Mouse (Mus musculus) forebrain, embryonic 13.5 days (tissue): ENCODE measurements around the gene Mrps14. TPM values are rescaled to one million over a fixed set of nuclear protein-coding genes. Genes with fewer than 3 reads are reported as not detected.
A peak's percentile ranks its signal among the peaks of the same experiment; 100 is the strongest.

Experiments
- ATAC-seq: fragments of 200-750 bp; cut with Nextera tagmentation; 2 replicates; pipeline ENCODE4 v1.8.0; 2017
- H3K27ac ChIP-seq: fragments of 300-500 bp; sonication (generic); 2 replicates; pipeline ENCODE4 v1.5.1; 2015; ENCODE audit warnings: inconsistent platforms, mild to moderate bottlenecking, moderate library complexity
- H3K27me3 ChIP-seq: fragments of 300-500 bp; sonication (generic); 2 replicates; pipeline ENCODE4 v1.6.1; 2015; ENCODE audit warnings: mild to moderate bottlenecking, inconsistent platforms
- H3K36me3 ChIP-seq: fragments of 300-500 bp; sonication (generic); 2 replicates; pipeline ENCODE4 v1.6.1; 2015; ENCODE audit warnings: mild to moderate bottlenecking, inconsistent platforms; ENCODE audit not compliant: poor library complexity, severe bottlenecking
- H3K4me1 ChIP-seq: fragments of 300-500 bp; sonication (generic); 2 replicates; pipeline ENCODE4 v1.6.1; 2015; ENCODE audit warnings: inconsistent platforms
- H3K4me2 ChIP-seq: fragments of 300-500 bp; sonication (generic); 2 replicates; pipeline ENCODE4 v1.6.1; 2015; ENCODE audit warnings: inconsistent platforms, mild to moderate bottlenecking, moderate library complexity
- H3K4me3 ChIP-seq: fragments of 300-500 bp; sonication (generic); 2 replicates; pipeline ENCODE4 v1.5.1; 2015; ENCODE audit warnings: mild to moderate bottlenecking, inconsistent platforms
- H3K9ac ChIP-seq: fragments of 300-500 bp; sonication (generic); 2 replicates; pipeline ENCODE4 v1.6.1; 2015; ENCODE audit warnings: mild to moderate bottlenecking, inconsistent platforms
- H3K9me3 ChIP-seq: fragments of 300-500 bp; sonication (generic); replicated peaks from 2 replicates; pipeline ENCODE4 v1.6.1; 2016; ENCODE audit warnings: inconsistent platforms
- WGBS: fragments of 180-500 bp; shearing (Covaris S2); methylation state at CpG from one replicate; pipeline ENCODE4 v1.1.7; 2015; 5-methylcytosine and 5-hydroxymethylcytosine counted together
- polyA plus RNA-seq: library from polyadenylated mRNA; unstranded; fragments of >200 nt; fragmentation: Nextera tagmentation; extraction: Ambion mirVana; gene quantifications from 2 replicates; pipeline ENCODE4 v1.2.1, GENCODE M21; 2015

The Mrps14 gene
- polyA plus RNA-seq, 1 experiment from 2014 or later, result 275 TPM

DNA sequence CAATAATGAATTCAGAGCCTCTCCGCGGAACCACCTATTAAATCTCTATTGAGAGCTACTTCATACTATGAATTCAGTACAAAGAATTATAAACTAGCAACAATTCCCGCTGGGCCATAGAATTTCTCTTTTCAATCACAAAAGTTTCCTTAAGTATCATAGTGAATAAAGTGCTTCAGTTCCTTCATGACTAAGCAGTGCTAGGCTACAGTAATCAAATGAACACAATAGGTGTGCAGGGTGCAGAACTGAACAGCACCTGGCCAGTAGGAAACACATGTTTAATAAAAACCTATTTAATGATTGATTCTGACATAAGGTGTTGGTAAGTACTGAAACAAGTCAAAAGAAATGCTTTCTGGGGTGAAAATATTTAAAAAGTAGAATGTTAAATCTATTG, 37.1 kb downstream of the Mrps14 start:
- H3K27me3 ChIP-seq, result no peaks in the 10 kb centered on the region
- ATAC-seq, result peak; percentile 55; the same call in 1 of the 2 replicates
- no peaks in the 10 kb centered on the region for H3K36me3 ChIP-seq
- H3K9ac ChIP-seq, result no peak overlapping the region
- H3K27ac ChIP-seq, result no peak overlapping the region; the same call in 1 of the 2 replicates
- H3K9me3 ChIP-seq, result no peaks in the 10 kb centered on the region
- WGBS, result 36% methylated on average over 3 of the region's 3 CpGs
- no peak overlapping the region for H3K4me2 ChIP-seq
- peaks cover 15% of the 10 kb centered on the region for H3K4me1 ChIP-seq
- H3K4me3 ChIP-seq, result no peak overlapping the region

DNA sequence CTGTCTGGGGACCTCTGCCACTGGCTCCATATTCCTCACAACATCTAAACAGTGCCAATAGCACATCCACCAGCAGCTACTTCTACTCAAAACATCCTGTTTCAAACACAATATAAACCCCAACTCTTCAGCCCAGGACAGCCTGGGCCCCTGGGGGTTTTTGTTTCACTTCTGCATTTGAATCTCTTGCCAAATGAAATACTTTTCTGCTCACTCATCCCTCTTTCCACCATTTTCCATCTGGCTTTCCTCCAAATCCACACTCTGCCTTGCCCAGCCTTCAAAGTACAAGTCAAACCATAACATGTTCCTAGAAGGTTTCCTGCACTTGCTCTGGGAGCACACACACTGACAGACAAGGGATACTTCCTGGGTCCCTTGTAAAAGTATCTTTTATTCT, 38.9 kb downstream of the Mrps14 start:
- Histone ChIP-seq H3K36me3 (no peaks in the 10 kb centered on the region), H3K27me3 (no peaks in the 10 kb centered on the region), H3K27ac (no peak overlapping the region; the same call in 1 of the 2 replicates), H3K4me2 (no peak overlapping the region), H3K9ac (no peak overlapping the region), H3K4me3 (no peak overlapping the region), H3K4me1 (peaks cover 15% of the 10 kb centered on the region), H3K9me3 (no peaks in the 10 kb centered on the region)
- ATAC-seq, result no peak

DNA sequence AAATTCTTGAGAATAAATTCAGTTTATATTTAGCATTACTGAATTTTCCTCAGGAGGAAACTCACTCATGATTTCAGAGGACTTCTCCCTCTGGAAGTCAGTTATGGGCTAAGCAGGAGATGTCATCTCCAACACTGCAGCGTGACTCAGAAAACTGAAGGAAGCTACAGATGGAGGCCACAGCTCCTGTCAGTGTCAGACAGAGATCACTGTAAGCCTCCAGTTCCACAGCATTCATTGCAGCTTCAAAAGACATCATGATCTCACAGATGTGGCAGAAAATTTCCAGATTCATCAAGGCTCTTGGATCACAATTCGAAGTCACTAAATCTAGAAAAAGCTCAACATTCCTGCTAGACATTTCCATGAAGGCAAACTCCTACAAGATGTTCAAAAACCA, 43.0 kb downstream of the Mrps14 start:
- no peak for ATAC-seq
- WGBS, result 96% methylated on average over 2 of the region's 2 CpGs

DNA sequence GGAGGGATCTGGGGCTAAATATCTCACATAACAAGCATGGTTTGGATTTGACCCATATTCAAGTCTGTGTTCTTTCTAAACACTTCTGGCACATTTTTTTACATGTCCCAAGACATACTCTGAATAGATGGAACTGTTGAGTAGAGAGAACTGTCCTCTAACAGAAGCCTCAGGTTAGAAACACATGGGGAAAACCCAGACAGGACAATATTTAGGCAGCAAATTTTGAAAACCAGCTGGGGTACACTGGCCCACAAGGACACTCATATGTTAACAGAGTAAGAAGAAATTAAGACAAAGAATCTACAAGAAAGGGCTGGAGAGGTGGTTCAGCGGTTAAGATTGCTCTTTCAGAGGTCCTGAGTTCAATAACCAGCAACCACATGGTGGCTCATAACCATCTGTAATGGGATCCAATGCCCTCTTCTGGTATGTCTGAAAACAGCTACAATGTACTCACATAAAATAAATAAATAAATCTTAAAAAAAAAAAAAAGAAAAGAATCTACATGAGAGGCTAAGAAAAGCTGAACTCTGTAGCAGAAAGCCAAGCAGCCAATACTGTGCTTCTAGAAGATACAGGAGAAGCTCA, 43.9 kb downstream of the Mrps14 start:
- ATAC-seq, result no peak
- Histone ChIP-seq H3K4me2 (no peak overlapping the region), H3K27me3 (no peaks in the 10 kb centered on the region), H3K27ac (no peak overlapping the region), H3K4me1 (0 out of 2 replicates have a peak, but pooled peaks cover 3% of the 10 kb centered on the region), H3K4me3 (no peak overlapping the region), H3K9ac (no peak overlapping the region), H3K36me3 (no peaks in the 10 kb centered on the region), H3K9me3 (no peaks in the 10 kb centered on the region)
- WGBS, result 81% methylated on average over 1 of the region's 1 CpGs

More for the DNA sequence above, 43.0 kb downstream of the Mrps14 start:
- Histone ChIP-seq H3K27me3 (no peaks in the 10 kb centered on the region), H3K4me1 (0 out of 2 replicates have a peak, but pooled peaks cover 6% of the 10 kb centered on the region), H3K4me2 (no peak overlapping the region), H3K27ac (no peak overlapping the region), H3K4me3 (no peak overlapping the region), H3K36me3 (no peaks in the 10 kb centered on the region), H3K9me3 (no peaks in the 10 kb centered on the region), H3K9ac (no peak overlapping the region)

DNA sequence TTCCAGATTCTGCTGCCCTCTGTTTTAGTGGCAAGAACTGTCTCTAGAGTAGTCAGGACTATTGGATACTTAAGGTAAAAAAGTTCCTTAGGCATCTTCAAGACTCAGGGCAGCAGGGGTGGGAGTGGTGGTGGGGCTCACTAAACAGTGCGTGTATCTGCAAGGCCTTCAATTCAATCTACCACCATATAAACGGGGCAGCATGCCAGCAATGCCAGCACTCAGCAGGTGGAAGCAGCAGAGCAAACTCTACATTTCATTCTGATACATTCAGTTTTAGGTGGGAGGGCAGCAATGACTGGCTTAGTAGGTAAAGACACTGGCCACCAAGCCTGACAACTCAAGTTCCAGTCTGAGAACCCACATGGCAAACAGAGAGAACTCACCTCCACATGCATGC, 45.1 kb downstream of the Mrps14 start:
- ATAC-seq, result no peak
- H3K4me3 ChIP-seq, result no peak overlapping the region
- 87% methylated on average over 2 of the region's 2 CpGs for WGBS
- no peaks in the 10 kb centered on the region for H3K36me3 ChIP-seq
- H3K9me3 ChIP-seq, result no peaks in the 10 kb centered on the region
- H3K27ac ChIP-seq, result no peak overlapping the region
- no peak overlapping the region for H3K4me2 ChIP-seq
- no peaks in the 10 kb centered on the region for H3K4me1 ChIP-seq
- H3K27me3 ChIP-seq, result no peaks in the 10 kb centered on the region
- no peak overlapping the region for H3K9ac ChIP-seq

DNA sequence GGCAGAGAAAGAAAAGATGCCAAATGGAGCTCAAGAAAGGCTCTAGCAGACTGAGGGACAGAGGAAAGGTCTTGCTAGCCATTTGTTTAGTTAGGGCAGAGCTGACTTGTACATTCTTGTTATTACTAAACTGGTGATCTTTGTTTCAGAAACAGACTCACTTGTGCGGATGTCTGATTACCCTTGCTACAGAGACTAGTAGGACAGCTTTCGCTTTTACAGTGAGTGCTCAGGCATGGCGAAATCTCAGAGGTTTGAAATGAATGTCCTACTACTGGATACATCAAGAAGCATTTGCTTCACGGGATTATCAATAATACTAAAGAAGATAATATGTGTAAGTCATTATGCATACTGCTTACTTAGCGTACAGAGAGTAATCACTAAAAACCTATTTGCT, 49.7 kb downstream of the Mrps14 start:
- H3K9ac ChIP-seq, result no peak overlapping the region

DNA sequence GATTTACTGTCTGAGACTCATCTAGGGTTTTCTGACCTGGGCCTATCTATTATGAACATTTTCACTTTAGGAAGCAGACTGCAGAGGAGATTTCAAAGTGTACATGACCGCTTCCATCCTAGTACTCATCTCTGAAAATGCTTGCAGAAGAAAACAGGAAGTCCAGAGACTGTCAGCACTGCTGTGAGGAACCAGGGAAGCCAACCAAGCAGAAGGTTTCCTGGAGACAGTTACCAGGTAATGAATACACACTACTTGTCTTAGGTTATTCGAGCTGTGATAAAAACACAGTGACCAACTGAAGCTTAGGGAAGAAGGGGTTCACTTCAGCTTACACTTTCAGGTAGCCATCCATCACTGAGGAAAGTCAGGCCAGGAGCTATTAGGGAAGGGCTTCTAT, 50.9 kb downstream of the Mrps14 start:
- 0 out of 2 replicates have a peak, but pooled peaks cover 3% of the 10 kb centered on the region for H3K4me1 ChIP-seq
- no peaks in the 10 kb centered on the region for H3K27me3 ChIP-seq
- ATAC-seq, result no peak
- no peak overlapping the region for H3K4me3 ChIP-seq
- H3K36me3 ChIP-seq, result no peaks in the 10 kb centered on the region
- WGBS, result 80% methylated on average over 2 of the region's 2 CpGs
- no peak overlapping the region for H3K9ac ChIP-seq
- no peaks in the 10 kb centered on the region for H3K9me3 ChIP-seq
- H3K27ac ChIP-seq, result no peak overlapping the region
- no peak overlapping the region for H3K4me2 ChIP-seq

More for the DNA sequence above, 49.7 kb downstream of the Mrps14 start:
- H3K9me3 ChIP-seq, result no peaks in the 10 kb centered on the region
- no peak for ATAC-seq
- no peak overlapping the region for H3K4me3 ChIP-seq
- H3K27ac ChIP-seq, result no peak overlapping the region
- 92% methylated on average over 5 of the region's 5 CpGs for WGBS
- no peaks in the 10 kb centered on the region for H3K36me3 ChIP-seq
- no peaks in the 10 kb centered on the region for H3K27me3 ChIP-seq
- H3K4me1 ChIP-seq, result 0 out of 2 replicates have a peak, but pooled peaks cover 3% of the 10 kb centered on the region
- H3K4me2 ChIP-seq, result no peak overlapping the region

DNA sequence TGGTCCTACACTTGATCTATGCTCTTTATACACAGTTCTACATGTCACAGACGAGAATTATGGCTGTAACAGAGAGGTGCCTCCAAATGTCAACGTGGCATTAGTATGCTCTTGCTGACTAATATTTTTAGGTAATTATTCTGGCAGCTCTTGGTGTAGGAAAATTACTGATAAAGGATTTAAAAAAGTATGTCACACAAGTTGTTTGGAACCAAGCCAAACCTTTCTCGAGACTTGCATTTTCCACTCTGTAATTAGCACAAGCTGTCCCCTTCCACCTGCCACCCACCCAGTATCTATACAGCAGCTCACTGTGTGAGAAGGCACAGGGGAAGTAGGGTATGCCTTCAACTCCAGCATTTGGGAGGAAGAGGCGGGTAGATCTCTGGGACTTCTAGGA, 51.8 kb downstream of the Mrps14 start:
- Histone ChIP-seq H3K4me3 (no peak overlapping the region), H3K36me3 (no peaks in the 10 kb centered on the region), H3K9ac (no peak overlapping the region), H3K27ac (no peak overlapping the region), H3K27me3 (no peaks in the 10 kb centered on the region), H3K4me1 (0 out of 2 replicates have a peak, but pooled peaks cover 3% of the 10 kb centered on the region), H3K4me2 (no peak overlapping the region), H3K9me3 (no peaks in the 10 kb centered on the region)
- WGBS, result 67% methylated on average over 4 of the region's 4 CpGs
- peak; percentile 68; the same call in 1 of the 2 replicates for ATAC-seq

DNA sequence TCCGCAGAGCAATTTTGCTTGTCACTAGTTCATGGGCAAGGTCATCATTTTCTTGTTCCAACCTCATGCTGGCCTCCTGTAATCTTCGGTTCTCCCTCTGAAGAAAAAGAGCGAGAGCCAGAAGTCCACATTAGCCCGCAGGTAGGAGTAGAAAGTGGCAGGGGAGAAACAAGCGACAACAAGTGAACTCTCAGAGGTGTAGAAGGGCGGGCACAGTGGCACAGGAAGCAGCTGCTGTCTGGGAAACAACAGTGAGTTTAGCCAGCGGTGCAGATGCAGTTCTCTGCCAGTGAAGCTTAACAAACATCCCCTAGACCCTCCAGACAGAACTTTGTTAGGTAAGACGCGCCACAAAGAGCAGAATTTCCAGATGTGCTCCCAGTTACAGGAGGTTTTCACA, 52.5 kb downstream of the Mrps14 start:
- WGBS, result 81% methylated on average over 9 of the region's 9 CpGs
- Histone ChIP-seq H3K36me3 (no peaks in the 10 kb centered on the region), H3K27me3 (no peaks in the 10 kb centered on the region), H3K4me1 (0 out of 2 replicates have a peak, but pooled peaks cover 3% of the 10 kb centered on the region), H3K9ac (no peak overlapping the region), H3K9me3 (no peaks in the 10 kb centered on the region), H3K4me3 (no peak overlapping the region), H3K27ac (no peak overlapping the region), H3K4me2 (no peak overlapping the region)
- no peak for ATAC-seq

DNA sequence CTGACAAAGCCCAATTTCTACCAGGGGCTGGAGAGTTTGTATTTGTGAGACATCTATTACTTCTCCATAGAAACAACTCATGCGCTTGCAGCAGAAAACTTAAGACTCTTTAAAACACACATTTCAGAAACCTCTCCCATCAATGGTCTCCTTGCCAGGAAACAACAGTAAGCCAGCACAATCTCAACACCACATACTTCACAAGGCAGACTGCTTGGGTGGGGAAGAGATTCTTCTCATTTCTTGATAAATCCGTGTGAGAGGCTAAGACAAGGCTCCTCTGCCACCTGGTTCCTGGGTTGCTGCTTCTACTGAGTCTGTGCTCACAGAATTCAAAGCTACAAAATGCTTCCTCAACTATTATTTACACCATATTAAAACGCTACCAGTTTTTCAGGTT, 54.8 kb downstream of the Mrps14 start:
- ATAC-seq, result no peak
- no peaks in the 10 kb centered on the region for H3K9me3 ChIP-seq
- H3K4me1 ChIP-seq, result 0 out of 2 replicates have a peak, but pooled peaks cover 3% of the 10 kb centered on the region
- no peaks in the 10 kb centered on the region for H3K27me3 ChIP-seq
- no peak overlapping the region for H3K4me2 ChIP-seq
- no peak overlapping the region for H3K9ac ChIP-seq
- no peak overlapping the region for H3K4me3 ChIP-seq
- 82% methylated on average over 3 of the region's 3 CpGs for WGBS
- no peak overlapping the region for H3K27ac ChIP-seq
- H3K36me3 ChIP-seq, result no peaks in the 10 kb centered on the region

DNA sequence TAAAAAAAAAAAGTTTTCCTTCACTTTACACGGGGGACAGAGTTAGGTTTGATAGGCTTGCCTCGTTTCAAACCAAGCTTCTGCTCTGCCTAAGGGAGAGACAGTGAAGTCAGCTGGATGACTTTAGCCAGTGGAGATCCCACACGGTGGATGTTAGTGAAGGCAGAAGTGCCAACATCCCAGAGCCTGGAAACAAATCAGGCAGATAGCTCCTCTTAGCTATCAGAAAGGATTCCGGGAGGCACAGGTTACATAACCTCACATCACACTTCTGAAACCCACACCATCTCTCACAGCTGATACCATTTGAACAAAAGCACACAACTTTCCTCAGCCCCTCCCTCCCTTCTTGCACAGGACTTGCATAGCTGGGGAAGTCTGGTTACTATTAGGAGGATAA, 55.8 kb downstream of the Mrps14 start:
- WGBS, result 85% methylated on average over 4 of the region's 4 CpGs
- peaks cover 2% of the 10 kb centered on the region for H3K36me3 ChIP-seq
- ATAC-seq, result no peak

DNA sequence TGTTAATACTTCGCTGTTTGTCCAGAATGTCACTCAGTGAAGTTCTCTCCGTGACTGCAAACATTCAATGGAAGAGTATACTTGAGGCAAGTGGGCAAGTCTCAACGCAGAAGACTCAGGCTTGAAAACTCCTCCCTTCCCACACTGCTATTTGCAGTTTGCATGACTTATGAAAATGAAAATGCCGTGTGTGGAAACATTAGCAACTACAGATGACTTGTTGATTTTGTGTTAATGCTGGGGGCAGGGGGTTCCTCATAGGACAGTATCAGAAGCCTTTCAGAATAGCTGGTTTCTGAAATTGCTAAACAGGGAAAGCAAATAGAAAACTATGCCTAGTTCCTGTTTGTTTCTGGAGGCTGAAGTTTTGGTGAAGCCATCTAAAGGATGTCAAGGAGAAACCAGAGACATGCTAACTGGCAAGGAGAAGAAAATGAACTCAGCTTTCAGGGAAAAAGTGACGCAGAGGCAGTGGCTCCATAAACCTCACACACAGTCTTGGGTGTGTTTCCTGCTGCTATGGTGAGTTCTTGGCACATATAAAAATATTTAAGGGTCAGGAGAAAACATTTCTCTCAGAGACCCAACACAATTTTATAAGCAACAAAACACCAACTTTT, 56.5 kb downstream of the Mrps14 start:
- no peaks in the 10 kb centered on the region for H3K9me3 ChIP-seq
- H3K4me1 ChIP-seq, result 0 out of 2 replicates have a peak, but pooled peaks cover 3% of the 10 kb centered on the region
- no peak overlapping the region for H3K9ac ChIP-seq
- no peak overlapping the region for H3K4me2 ChIP-seq
- WGBS, result 85% methylated on average over 5 of the region's 5 CpGs
- H3K27ac ChIP-seq, result no peak overlapping the region
- H3K36me3 ChIP-seq, result peaks cover 5% of the 10 kb centered on the region
- ATAC-seq, result no peak
- H3K4me3 ChIP-seq, result no peak overlapping the region
- H3K27me3 ChIP-seq, result no peaks in the 10 kb centered on the region

More for the DNA sequence above, 55.8 kb downstream of the Mrps14 start:
- Histone ChIP-seq H3K4me1 (0 out of 2 replicates have a peak, but pooled peaks cover 3% of the 10 kb centered on the region), H3K9ac (no peak overlapping the region), H3K9me3 (no peaks in the 10 kb centered on the region), H3K4me3 (no peak overlapping the region), H3K27ac (no peak overlapping the region), H3K4me2 (no peak overlapping the region), H3K27me3 (no peaks in the 10 kb centered on the region)
